Mouse (Mus musculus): ENCODE results near the gene Zfp764. TPM values are rescaled to one million over a fixed set of nuclear protein-coding genes. Genes with fewer than 3 reads are reported as not detected.

Zfp764 gene
- 8.6 to 9.8 TPM (median 9.1 TPM) in 4 replicates for total RNA-seq (2023; ENCODE audit: inconsistent age)

DNA sequence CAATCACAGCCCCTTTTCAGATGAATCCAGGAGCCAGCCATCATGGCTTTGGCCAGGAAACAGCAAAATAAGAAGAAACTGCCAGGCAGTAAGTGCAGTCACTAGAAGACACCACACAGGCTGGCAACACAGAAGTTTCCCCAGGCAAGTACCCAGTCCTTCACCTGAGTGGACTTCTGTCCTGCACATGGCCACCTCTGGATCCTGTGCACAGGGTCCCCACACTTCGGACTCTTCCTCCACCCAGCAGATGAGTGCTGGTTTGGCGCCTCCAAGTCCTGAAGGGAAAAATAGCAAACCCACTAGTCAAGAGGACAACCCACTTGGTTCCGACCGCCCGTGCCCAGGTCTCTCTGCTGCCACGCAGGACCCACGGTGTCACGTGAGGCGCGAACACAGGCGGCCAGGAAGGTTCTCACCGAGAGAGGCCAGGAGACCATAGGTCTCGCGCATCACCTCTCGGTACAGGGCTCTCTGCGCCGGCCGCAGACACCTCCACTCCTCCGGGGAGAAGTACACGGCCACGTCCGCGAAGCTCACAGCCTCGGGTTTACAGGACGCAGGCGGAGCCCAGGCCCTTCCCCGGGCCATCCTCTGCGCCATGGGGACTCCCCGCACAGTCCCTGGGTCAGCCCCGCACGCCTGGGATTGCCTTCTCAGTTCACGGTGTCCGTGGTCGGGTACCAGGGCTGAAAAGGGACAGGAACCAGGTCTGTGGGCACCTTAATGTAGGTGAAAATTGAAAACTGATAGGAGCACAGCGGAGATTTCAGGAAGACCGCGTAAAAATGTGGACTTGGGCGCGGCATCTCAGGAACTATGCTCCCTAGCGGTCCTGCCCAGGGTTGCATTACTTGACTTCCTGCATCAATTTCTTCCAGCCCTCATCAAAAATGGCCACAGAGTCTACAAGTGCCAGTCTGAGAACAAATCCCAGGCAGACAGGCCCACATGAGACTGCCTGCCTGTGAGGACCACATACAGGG, at the start of gene Zfp764:
TSS of gene Zfp764 (minus strand) at position 821 of the 986 bp plus-strand sequence.

DNA sequence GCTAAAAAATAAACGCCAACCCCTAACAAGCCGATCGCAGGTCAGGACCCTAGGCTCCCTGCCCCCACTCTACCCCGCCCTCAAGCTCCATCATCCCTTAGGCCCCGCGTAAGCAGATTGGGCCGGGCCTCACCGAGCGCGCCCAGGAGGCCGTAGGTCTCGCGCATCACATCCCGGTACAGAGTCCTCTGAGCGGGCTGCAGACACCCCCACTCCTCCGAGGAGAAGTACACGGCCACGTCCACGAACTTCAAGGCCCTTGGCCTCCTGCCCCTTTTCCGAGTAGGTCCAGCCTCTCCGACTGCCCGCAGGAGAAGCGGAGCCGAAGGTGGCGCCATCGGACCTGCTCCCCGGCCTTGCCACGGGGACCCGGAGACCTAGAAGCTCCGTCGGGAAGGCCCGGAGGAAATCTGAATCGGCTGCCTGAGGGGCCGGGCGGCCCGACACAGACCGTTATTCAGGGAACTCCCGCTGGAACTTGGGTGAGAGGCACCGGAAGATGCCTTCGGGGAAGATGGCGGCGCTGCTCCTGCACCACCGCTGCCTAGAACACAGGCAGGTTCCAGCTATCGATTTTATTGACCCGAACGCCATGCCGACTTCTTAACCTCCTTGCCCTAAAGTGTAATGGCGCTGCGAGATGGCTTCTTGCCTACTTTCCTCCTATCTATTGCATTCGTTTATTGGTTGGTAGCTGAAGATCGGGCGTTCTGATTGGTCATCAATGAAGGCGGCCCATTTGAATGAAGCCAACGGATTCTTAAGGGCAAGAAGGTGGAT, 42.1 kb upstream of the Zfp764 start, which contains the start of gene Zfp689:
TSS of gene Zfp689 (minus strand) at position 638 of the 780 bp plus-strand sequence.

DNA sequence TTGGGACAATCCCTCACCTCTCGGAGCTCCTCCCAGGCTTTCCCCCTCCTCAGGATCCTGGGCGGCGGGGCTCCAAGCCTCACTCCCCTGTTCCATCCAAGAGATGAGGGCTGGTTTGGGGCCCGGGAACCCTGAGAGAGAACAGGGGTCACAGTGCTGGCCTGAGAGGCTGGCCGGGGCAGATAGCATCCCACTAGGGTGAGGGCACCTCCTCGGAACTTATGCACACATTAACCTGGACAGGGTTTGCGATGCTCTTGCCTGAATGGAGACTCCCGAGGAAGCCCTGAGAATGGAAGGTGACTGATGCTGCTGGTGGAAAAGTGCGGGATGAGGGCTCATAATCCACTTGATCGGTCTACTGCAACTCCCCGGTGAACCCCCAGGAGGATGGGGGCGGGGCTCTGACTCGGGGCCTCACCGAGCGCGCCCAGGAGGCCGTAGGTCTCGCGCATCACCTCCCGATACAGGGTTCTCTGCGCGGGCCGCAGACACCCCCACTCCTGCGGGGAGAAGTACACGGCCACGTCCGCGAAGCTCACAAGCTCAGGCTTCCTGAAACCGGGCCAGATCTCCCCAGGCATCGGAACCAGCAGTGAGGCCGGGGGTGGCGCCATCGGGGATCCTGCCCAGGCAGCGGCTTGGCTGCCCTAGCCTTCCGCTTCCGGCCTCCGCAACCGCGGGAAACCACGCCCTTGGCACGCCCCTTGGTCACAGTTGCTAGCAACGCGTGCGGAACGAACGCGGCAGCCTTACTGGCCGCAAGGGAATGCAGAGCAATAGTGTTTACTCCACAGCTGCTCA, 15.0 kb upstream of the Zfp764 start, which contains the start of gene Zfp688:
TSS of gene Zfp688 (minus strand) at position 681 of the 804 bp plus-strand sequence.

DNA sequence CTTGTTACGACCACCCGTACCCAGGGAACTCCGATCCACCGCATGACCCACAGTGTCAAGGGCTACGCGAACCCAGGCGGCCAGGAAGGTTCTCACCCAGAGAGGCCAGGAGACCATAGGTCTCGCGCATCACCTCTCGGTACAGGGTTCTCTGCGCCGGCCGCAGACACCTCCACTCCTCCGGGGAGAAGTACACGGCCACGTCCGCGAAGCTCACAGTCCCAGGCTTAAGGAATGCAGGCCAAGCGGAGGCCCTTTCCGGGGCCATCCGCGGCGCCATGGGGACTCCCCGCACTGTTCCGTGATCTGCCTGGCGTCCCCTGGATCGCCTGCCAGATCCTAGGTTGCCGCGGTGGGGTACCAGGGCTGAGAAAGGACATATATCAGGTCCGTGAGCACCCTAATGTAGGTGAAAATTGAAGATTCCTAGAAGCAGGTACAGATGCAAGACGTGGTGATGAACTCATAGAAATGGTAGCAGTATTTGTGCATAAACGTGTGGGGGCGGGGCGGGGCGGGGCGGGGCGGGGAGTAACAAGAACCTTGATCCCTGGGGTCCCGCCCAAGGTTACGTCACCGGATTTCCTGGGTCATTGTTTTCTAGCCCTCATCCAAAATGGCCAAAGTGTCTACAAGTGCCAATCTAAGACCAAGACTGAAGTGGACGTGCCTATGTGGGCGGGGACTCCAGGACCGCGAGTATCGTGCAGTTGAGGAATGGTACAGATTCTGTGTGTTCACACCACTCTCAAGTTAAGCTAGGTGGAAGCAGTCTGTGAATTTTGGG, 13.3 kb downstream of the Zfp764 start, which contains the start of gene E430018J23Rik:
TSS of gene E430018J23Rik (minus strand) at position 473 of the 787 bp plus-strand sequence.

DNA sequence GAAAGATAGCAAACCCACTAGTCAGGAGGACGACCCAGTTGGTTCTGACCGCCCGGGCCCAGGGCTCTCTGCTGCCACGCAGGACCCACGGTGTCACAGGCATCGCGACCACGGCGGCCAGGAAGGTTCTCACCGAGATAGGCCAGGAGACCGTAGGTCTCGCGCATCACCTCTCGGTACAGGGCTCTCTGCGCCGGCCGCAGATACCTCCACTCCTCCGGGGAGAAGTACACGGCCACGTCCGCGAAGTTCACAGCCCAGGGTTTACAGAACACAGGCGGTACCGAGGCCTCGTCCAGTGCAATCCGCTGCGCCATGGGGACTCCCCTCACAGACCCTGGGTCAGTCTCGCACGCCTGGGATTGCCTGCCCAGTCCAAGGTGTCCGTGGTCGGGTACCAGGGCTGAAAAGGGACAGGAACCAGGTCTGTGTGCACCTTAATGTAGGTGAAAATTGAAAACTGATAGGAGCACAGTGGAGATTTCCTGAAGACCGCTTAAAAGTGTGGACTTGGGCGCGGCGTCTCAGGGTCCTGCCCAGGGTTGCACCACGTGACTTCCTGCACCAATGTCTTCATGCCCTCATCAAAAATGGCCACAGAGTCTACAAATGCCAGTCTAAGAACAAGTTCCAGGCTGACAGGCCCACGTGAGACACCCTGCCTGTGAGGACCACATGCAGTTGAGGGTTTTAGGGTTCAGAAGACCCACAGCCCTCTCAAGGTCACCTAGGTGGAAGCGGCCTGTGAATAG, 19.8 kb downstream of the Zfp764 start, which contains the start of gene 9130019O22Rik:
TSS of gene 9130019O22Rik (minus strand) at position 526 of the 752 bp plus-strand sequence.

DNA sequence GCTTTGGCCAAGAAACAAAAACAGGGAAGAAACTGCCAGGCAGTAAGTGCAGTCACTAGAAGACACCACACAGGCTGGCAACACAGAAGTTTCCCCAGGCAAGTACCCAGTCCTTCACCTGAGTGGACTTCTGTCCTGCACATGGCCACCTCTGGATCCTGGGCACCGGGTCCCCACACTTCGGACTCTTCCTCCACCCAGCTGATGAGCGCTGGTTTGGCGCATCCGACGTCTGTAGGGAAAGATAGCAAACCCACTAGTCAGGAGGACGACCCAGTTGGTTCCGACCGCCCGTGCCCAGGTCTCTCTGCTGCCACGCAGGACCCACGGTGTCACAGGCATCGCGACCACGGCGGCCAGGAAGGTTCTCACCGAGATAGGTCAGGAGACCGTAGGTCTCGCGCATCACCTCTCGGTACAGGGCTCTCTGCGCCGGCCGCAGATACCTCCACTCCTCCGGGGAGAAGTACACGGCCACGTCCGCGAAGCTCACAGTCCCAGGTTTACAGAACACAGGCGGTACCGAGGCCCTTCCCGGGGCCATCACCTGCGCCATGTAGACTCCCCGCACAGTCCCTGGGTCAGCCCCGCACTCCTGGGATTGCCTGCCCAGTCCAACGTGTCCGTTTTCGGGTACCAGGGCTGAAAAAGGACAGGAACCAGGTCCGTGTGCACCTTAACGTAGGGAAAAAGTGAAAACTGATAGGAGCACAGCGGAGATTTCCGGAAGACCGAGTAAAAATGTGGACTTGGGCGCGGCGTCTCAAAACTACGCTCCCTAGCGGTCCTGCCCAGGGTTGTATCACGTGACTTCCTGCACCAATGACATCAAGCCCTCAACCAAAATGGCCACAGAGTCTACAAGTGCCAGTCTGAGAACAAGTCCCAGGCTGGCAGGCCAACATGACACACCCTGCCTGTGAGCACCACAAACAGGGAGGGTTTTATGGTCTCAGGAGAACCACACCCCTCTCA, 31.1 kb downstream of the Zfp764 start, which contains the start of gene Zfp747:
TSS of gene Zfp747 (minus strand) at position 780 of the 975 bp plus-strand sequence.

Other genes starting within 250 kb of the Zfp764 start
- 76.0 to 79.5 TPM (median 77.9 TPM) in 4 replicates for gene Cd2bp2, start 210.8 kb downstream of the Zfp764 start, total RNA-seq (2023; ENCODE audit: inconsistent age)
- 54.5 to 63.3 TPM (median 58.6 TPM) in 4 replicates for gene Tbc1d10b, start 198.4 kb downstream of the Zfp764 start, total RNA-seq (2023; ENCODE audit: inconsistent age)
- 5.3 to 13.4 TPM (median 8.4 TPM) in 4 replicates for gene Mylpf, start 197.9 kb downstream of the Zfp764 start, total RNA-seq (2023; ENCODE audit: inconsistent age)
- 9.1 to 13.5 TPM (median 10.3 TPM) in 4 replicates for gene Zfp553, start 173.8 kb downstream of the Zfp764 start, total RNA-seq (2023; ENCODE audit: inconsistent age)
- 393 to 439 TPM (median 415 TPM) in 4 replicates for gene Sept1, start 173.7 kb downstream of the Zfp764 start, total RNA-seq (2023; ENCODE audit: inconsistent age)
- gene Zfp771, start 162.5 kb downstream of the Zfp764 start, total RNA-seq (2023; ENCODE audit: inconsistent age): 14.8 to 24.2 TPM (median 17.5 TPM) in 4 replicates
- gene Dctpp1, start 146.1 kb downstream of the Zfp764 start, total RNA-seq (2023; ENCODE audit: inconsistent age): 13.9 to 18.3 TPM (median 14.3 TPM) in 4 replicates
- 28.1 to 30.4 TPM (median 28.4 TPM) in 4 replicates for gene Sephs2, start 132.8 kb downstream of the Zfp764 start, total RNA-seq (2023; ENCODE audit: inconsistent age)
- gene Itgal, start 110.6 kb downstream of the Zfp764 start, total RNA-seq (2023; ENCODE audit: inconsistent age): 116 to 127 TPM (median 121 TPM) in 4 replicates
- gene Zfp768, start 61.2 kb downstream of the Zfp764 start, total RNA-seq (2023; ENCODE audit: inconsistent age): 1.7 to 3.4 TPM (median 2.6 TPM) in 4 replicates
- gene Zfp747, start 30.8 kb downstream of the Zfp764 start, total RNA-seq (2023; ENCODE audit: inconsistent age): 11.0 to 14.9 TPM (median 12.9 TPM) in 4 replicates
- gene 9130019O22Rik, start 19.7 kb downstream of the Zfp764 start, total RNA-seq (2023; ENCODE audit: inconsistent age): 3.5 to 3.9 TPM (median 3.6 TPM) in 4 replicates
- gene E430018J23Rik, start 13.2 kb downstream of the Zfp764 start, total RNA-seq (2023; ENCODE audit: inconsistent age): 5.4 to 8.1 TPM (median 6.8 TPM) in 4 replicates
- gene Zfp688, start 15.2 kb upstream of the Zfp764 start, total RNA-seq (2023; ENCODE audit: inconsistent age): 12.1 to 16.3 TPM (median 13.2 TPM) in 4 replicates
- 5.1 to 6.1 TPM (median 5.8 TPM) in 4 replicates for gene Zfp689, start 42.3 kb upstream of the Zfp764 start, total RNA-seq (2023; ENCODE audit: inconsistent age)
- 134 to 156 TPM (median 146 TPM) in 4 replicates for gene Prr14, start 52.8 kb upstream of the Zfp764 start, total RNA-seq (2023; ENCODE audit: inconsistent age)
- gene Fbrs, start 72.4 kb upstream of the Zfp764 start, total RNA-seq (2023; ENCODE audit: inconsistent age): 285 to 303 TPM (median 297 TPM) in 4 replicates
- 189 to 213 TPM (median 204 TPM) in 4 replicates for gene Srcap, start 105.2 kb upstream of the Zfp764 start, total RNA-seq (2023; ENCODE audit: inconsistent age)
- 44.3 to 55.2 TPM (median 53.5 TPM) in 4 replicates for gene Gm42715, start 112.8 kb upstream of the Zfp764 start, total RNA-seq (2023; ENCODE audit: inconsistent age)
- gene Tmem265, start 154.6 kb upstream of the Zfp764 start, total RNA-seq (2023; ENCODE audit: inconsistent age): 2.6 to 2.9 TPM in 2 of 4 replicates, not detected in the others
- 122 to 139 TPM (median 127 TPM) in 4 replicates for gene Phkg2, start 166.5 kb upstream of the Zfp764 start, total RNA-seq (2023; ENCODE audit: inconsistent age)
- 0.77 to 2.0 TPM (median 1.4 TPM) in 4 replicates for gene Ccdc189, start 181.8 kb upstream of the Zfp764 start, total RNA-seq (2023; ENCODE audit: inconsistent age)
- gene Rnf40, start 181.9 kb upstream of the Zfp764 start, total RNA-seq (2023; ENCODE audit: inconsistent age): 135 to 149 TPM (median 147 TPM) in 4 replicates
- 2.8 to 6.4 TPM (median 3.5 TPM) in 4 replicates for gene Zfp629, start 209.0 kb upstream of the Zfp764 start, total RNA-seq (2023; ENCODE audit: inconsistent age)